Mouse (Mus musculus) skeletal muscle tissue, adult 2 months (tissue): Measurements from ENCODE around the gene Serpina16.

Source experiments
- DNase-seq: peaks from one replicate; pipeline ENCODE4 v3.0.0-alpha.2; 2012; ENCODE audit warnings: low read depth, low spot score

Serpina16 gene

GRCm38 (mm10) chr12:103657991-103658390 is 17.9 kb downstream of the Serpina16 start:
- DNase-seq = no peak

- DNase-seq = no peak
Observed at GRCm38 (mm10) chr12:103656848-103657626, 18.9 kb downstream of the Serpina16 start, which contains the start of gene Serpina6. TSS of gene Serpina6 (minus strand) at chr12:103657212.

DNA sequence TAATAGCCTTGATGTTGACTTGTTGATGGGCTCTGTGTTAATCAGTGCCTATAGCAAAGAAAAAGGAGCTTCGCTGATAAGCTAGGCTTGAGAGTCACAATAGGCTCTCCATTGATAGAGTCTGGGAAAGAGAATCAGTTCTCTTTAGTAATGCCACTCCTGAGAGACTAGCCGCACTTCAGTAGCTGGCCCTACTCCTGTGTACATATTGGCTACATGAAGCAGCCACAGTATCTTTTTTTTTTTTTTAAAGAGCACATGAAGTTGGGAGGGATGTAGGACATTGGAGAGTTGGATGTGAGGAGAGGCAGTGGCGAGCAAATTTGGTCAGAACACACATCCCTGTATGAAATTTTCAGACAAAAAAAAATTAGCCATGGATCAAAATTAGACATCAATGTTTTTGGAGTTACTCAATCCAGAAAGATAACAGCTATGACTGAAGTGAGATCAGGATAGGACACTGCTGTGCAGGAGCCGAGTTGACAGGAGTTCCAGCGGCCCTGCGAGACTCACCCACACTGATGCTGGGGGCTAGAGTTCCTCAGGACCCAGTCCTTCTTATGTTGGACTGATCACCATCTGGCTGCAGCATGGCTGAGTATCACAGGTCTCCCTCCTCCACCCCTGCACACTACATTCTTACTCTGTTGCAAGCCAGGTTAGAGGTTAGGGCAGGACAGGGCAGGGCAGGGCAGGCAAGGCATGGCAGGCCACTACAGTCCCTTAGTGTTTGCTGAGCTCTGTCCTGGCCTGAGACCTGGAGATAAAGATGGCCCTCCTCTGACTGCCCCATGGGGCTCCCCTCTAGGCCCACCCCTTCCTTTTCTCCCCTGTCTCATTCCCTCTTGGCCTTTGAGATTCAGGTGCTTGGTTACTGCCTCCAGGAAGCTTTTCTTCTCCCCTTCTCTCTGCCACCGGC is 20.6 kb downstream of the Serpina16 start:
- no peak for DNase-seq

- no peak for DNase-seq
Observed at GRCm38 (mm10) chr12:103653836-103654235, 22.1 kb downstream of the Serpina16 start.

- no peak for DNase-seq
Observed at GRCm38 (mm10) chr12:103646314-103646713, 29.6 kb downstream of the Serpina16 start.

- no peak for DNase-seq
Observed at GRCm38 (mm10) chr12:103644601-103645000, 31.3 kb downstream of the Serpina16 start.

DNA sequence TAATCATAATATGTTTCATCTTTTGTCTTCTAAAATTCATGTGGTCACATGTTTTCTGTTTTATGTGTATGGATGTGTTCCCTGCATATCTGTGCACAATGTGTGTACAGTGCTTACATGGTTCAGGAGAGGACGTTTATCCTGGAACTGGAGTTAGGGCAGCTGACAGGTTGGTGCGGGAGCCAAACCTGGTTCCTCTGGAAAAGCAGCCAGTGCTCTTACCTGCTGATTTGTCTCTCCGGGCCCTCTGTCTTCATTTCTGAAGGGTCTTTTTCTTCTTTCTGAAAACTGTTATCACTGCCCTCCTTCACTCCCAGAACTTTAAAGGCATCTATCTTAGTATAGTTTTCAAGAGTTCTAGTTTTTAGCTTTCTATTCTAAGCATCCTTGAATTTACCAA is 32.1 kb downstream of the Serpina16 start:
- no peak for DNase-seq

DNA sequence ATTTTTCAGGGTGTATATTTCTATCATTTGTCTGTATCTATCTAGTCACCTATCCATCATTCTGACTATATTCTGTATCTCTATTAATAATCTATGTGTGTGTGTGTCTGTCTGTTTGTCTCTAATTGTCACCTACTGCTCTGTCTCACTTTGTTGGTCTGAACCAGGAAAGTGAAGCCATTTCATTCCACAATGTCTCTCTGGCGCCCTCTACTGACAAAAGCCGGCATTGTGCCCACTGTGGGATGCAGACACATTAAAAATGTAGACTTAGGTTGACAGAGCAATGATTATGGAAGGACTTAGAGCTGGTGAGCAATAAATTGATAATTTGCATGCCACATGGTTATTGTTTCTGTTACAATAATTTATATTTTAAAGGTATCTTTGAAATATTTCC is 32.6 kb downstream of the Serpina16 start:
- DNase-seq = peak; percentile 18

DNA sequence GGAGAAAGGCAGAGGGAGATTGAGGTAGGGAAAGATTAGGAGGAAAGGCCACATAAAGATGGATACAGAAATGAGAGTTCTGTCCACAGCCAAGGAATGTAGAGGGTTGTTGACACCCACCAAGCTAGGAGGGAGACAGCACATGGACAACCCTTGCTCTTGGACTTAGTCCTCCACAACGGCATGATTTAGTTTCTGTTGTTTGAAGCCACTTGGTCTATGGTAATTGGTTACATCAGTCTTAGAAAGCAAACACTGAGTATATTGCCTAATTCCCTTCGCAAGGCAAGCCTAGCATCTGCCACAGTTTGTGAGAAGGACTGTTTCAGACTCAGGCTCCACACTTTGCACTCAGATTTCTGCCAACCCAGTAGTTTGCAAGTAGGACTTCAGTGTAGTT is 40.1 kb downstream of the Serpina16 start:
- DNase-seq = no peak

- DNase-seq = no peak
Observed at GRCm38 (mm10) chr12:103634430-103634829, 41.5 kb downstream of the Serpina16 start.

- DNase-seq = no peak
Observed at GRCm38 (mm10) chr12:103631203-103631612, 44.7 kb downstream of the Serpina16 start, which contains the start of gene Serpina10. TSS of gene Serpina10 (minus strand) at chr12:103631444.
